Mouse (Mus musculus): ENCODE measurements around the gene Efhc1. TPM values are rescaled to one million over a fixed set of nuclear protein-coding genes. Genes with fewer than 3 reads are reported as not detected.

Gene Efhc1
- total and polyA plus RNA-seq, 2 experiments from 2014 or later: 3.9 to 8.1 TPM

GRCm38 (mm10) chr1:21033065-21033791 is 81.8 kb downstream of the Efhc1 start:
- no peak overlapping the region for H3K4me2 ChIP-seq (ENCODE audit: low read depth, low read length)
- H3K9me3 ChIP-seq (ENCODE audit: low read length): no peaks in the 10 kb centered on the region
- no peak overlapping the region for H3K4me3 ChIP-seq (ENCODE audit: low read length)
- WGBS: 91% methylated on average over 11 of the region's 11 CpGs
- TF ChIP-seq CTCF (IDR thresholded peaks at IDR 0.05; ENCODE audit: low read depth): no peak
- H3K27ac ChIP-seq: no peak overlapping the region
- H3K4me1 ChIP-seq (ENCODE audit: insufficient read depth, low read length): no peaks in the 10 kb centered on the region
- H3K27me3 ChIP-seq (ENCODE audit: insufficient read depth, low read length): no peaks in the 10 kb centered on the region
- ATAC-seq (no peak), DNase-seq (ENCODE audit: low spot score) (no peak)
- no peaks in the 10 kb centered on the region for H3K36me3 ChIP-seq (ENCODE audit: insufficient read depth, low read length)
- no peak overlapping the region for H3K9ac ChIP-seq (replicated peaks; ENCODE audit: low read length)

GRCm38 (mm10) chr1:21033792-21034119 is 82.3 kb downstream of the Efhc1 start:
- Histone ChIP-seq H3K4me1 (ENCODE audit: insufficient read depth, low read length) (no peaks in the 10 kb centered on the region), H3K9ac (replicated peaks; ENCODE audit: low read length) (no peak overlapping the region), H3K4me3 (ENCODE audit: low read length) (no peak overlapping the region), H3K4me2 (ENCODE audit: low read depth, low read length) (no peak overlapping the region), H3K36me3 (ENCODE audit: insufficient read depth, low read length) (no peaks in the 10 kb centered on the region), H3K27ac (no peak overlapping the region), H3K9me3 (ENCODE audit: low read length) (no peaks in the 10 kb centered on the region), H3K27me3 (ENCODE audit: insufficient read depth, low read length) (no peaks in the 10 kb centered on the region)
- no peak for TF ChIP-seq CTCF (IDR thresholded peaks at IDR 0.05; ENCODE audit: low read depth)
- no peak for ATAC-seq
- DNase-seq (ENCODE audit: low spot score): no peak

GRCm38 (mm10) chr1:21035878-21036277 is 84.5 kb downstream of the Efhc1 start:
- DNase-seq (ENCODE audit: low spot score) (no peak), ATAC-seq (no peak)
- no peaks in the 10 kb centered on the region for H3K27me3 ChIP-seq (ENCODE audit: insufficient read depth, low read length)
- TF ChIP-seq CTCF (IDR thresholded peaks at IDR 0.05; ENCODE audit: low read depth): no peak
- H3K36me3 ChIP-seq (ENCODE audit: insufficient read depth, low read length): no peaks in the 10 kb centered on the region
- H3K9ac ChIP-seq (replicated peaks; ENCODE audit: low read length): no peak overlapping the region
- no peak overlapping the region for H3K4me2 ChIP-seq (ENCODE audit: low read depth, low read length)
- H3K4me3 ChIP-seq (ENCODE audit: low read length): no peak overlapping the region
- H3K27ac ChIP-seq: no peak overlapping the region
- no peaks in the 10 kb centered on the region for H3K4me1 ChIP-seq (ENCODE audit: insufficient read depth, low read length)
- 78% methylated on average over 6 of the region's 6 CpGs for WGBS
- H3K9me3 ChIP-seq (ENCODE audit: low read length): no peaks in the 10 kb centered on the region

GRCm38 (mm10) chr1:21037881-21038601 is 86.6 kb downstream of the Efhc1 start:
- WGBS: 85% methylated on average over 6 of the region's 6 CpGs
- no peak for TF ChIP-seq CTCF (IDR thresholded peaks at IDR 0.05; ENCODE audit: low read depth)
- no peak overlapping the region for H3K27ac ChIP-seq
- H3K4me1 ChIP-seq (ENCODE audit: insufficient read depth, low read length): no peaks in the 10 kb centered on the region
- ATAC-seq (no peak), DNase-seq (ENCODE audit: low spot score) (no peak)
- no peaks in the 10 kb centered on the region for H3K36me3 ChIP-seq (ENCODE audit: insufficient read depth, low read length)
- no peaks in the 10 kb centered on the region for H3K9me3 ChIP-seq (ENCODE audit: low read length)
- no peaks in the 10 kb centered on the region for H3K27me3 ChIP-seq (ENCODE audit: insufficient read depth, low read length)
- H3K9ac ChIP-seq (replicated peaks; ENCODE audit: low read length): no peak overlapping the region
- H3K4me3 ChIP-seq (ENCODE audit: low read length): no peak overlapping the region
- no peak overlapping the region for H3K4me2 ChIP-seq (ENCODE audit: low read depth, low read length)

- no peaks in the 10 kb centered on the region for H3K36me3 ChIP-seq (ENCODE audit: insufficient read depth, low read length)
- TF ChIP-seq CTCF (IDR thresholded peaks at IDR 0.05; ENCODE audit: low read depth): no peak
- no peak overlapping the region for H3K27ac ChIP-seq
- H3K4me2 ChIP-seq (ENCODE audit: low read depth, low read length): no peak overlapping the region
- no peaks in the 10 kb centered on the region for H3K9me3 ChIP-seq (ENCODE audit: low read length)
- ATAC-seq (peak; percentile 48; the same call in 1 of the 2 replicates), DNase-seq (ENCODE audit: low spot score) (no peak)
- H3K9ac ChIP-seq (replicated peaks; ENCODE audit: low read length): no peak overlapping the region
- H3K4me3 ChIP-seq (ENCODE audit: low read length): no peak overlapping the region
- H3K27me3 ChIP-seq (ENCODE audit: insufficient read depth, low read length): no peaks in the 10 kb centered on the region
- 68% methylated on average over 3 of the region's 3 CpGs for WGBS
- H3K4me1 ChIP-seq (ENCODE audit: insufficient read depth, low read length): no peaks in the 10 kb centered on the region
Observed at GRCm38 (mm10) chr1:21039564-21039963, 88.1 kb downstream of the Efhc1 start.

GRCm38 (mm10) chr1:21040173-21040572 is 88.7 kb downstream of the Efhc1 start:
- H3K27ac ChIP-seq: no peak overlapping the region
- ATAC-seq (no peak), DNase-seq (ENCODE audit: low spot score) (no peak)
- H3K4me2 ChIP-seq (ENCODE audit: low read depth, low read length): no peak overlapping the region
- no peaks in the 10 kb centered on the region for H3K36me3 ChIP-seq (ENCODE audit: insufficient read depth, low read length)
- H3K9me3 ChIP-seq (ENCODE audit: low read length): no peaks in the 10 kb centered on the region
- TF ChIP-seq CTCF (IDR thresholded peaks at IDR 0.05; ENCODE audit: low read depth): no peak
- no peaks in the 10 kb centered on the region for H3K4me1 ChIP-seq (ENCODE audit: insufficient read depth, low read length)
- no peak overlapping the region for H3K9ac ChIP-seq (replicated peaks; ENCODE audit: low read length)
- 90% methylated on average over 7 of the region's 7 CpGs for WGBS
- H3K27me3 ChIP-seq (ENCODE audit: insufficient read depth, low read length): no peaks in the 10 kb centered on the region
- no peak overlapping the region for H3K4me3 ChIP-seq (ENCODE audit: low read length)

Other genes starting within 250 kb of the Efhc1 start
- not detected in 2 replicates for gene Il17a, start 220.7 kb upstream of the Efhc1 start, total RNA-seq (2014; rRNA removed)
- gene Il17a, start 220.7 kb upstream of the Efhc1 start, polyA plus RNA-seq (2015; fragmentation: Nextera tagmentation; extraction: Ambion mirVana): not detected in 2 replicates
- gene Il17f, start 161.0 kb upstream of the Efhc1 start, total RNA-seq (2014; rRNA removed): not detected in 2 replicates
- gene Il17f, start 161.0 kb upstream of the Efhc1 start, polyA plus RNA-seq (2015; fragmentation: Nextera tagmentation; extraction: Ambion mirVana): 0.19 TPM in 1 of 2 replicates, not detected in the other
- 23.1 and 39.9 TPM in 2 replicates for gene Mcm3, start 131.3 kb upstream of the Efhc1 start, total RNA-seq (2014; rRNA removed)
- gene Mcm3, start 131.3 kb upstream of the Efhc1 start, polyA plus RNA-seq (2015; fragmentation: Nextera tagmentation; extraction: Ambion mirVana): 17.4 and 18.1 TPM in 2 replicates
- 187 and 212 TPM in 2 replicates for gene Paqr8, start 61.0 kb upstream of the Efhc1 start, total RNA-seq (2014; rRNA removed)
- 47.8 and 51.6 TPM in 2 replicates for gene Paqr8, start 61.0 kb upstream of the Efhc1 start, polyA plus RNA-seq (2015; fragmentation: Nextera tagmentation; extraction: Ambion mirVana)
- 1.5 and 1.6 TPM in 2 replicates for gene Tram2, start 127.6 kb downstream of the Efhc1 start, total RNA-seq (2014; rRNA removed)
- 1.7 and 1.9 TPM in 2 replicates for gene Tram2, start 127.6 kb downstream of the Efhc1 start, polyA plus RNA-seq (2015; fragmentation: Nextera tagmentation; extraction: Ambion mirVana)